Mouse (Mus musculus): ENCODE measurements around the gene Camta1.

DNA sequence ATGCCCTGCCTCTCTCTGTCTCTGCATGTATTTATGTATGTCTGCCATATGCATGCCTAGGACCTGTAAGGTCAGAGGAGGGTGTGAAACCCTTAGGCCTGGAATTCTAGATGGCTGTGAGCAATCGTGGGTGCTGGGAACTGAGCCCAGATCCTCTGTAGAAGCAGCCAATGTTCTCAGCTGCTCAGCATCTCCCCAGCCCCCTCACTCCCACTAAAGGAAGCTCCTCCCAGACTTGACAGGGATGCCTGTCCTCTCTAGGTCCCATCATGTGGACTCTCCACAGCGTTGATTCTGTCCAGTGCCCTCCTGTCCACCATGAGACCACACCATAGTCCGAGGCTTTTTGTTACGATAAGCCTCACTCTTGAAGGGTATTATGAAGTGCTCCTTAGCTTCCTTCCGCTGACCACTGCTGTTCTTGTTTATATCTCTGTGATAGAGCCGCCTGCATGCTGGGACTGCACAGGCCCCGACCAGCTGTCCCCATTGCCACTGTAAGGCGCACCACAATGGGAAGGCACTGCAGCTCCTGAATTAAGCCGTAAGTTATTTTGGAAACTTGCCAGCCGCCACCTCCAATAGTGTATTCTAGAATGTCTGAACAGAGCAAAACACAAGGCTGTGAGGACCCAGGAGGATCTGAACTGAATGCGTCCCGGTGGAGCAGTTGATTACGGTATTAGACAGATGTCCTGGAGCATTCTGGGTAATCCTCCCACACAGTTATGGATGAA lies 905.1 kb downstream of the Camta1 start:
- TF ChIP-seq CTCF (conservative IDR thresholded peaks at IDR 0.05; ENCODE audit: insufficient read depth, insufficient read length, low read depth, low read length) = no peak
- TF ChIP-seq POLR2A (IDR thresholded peaks at IDR 0.05; ENCODE audit: low read depth, low read length) = no peak
